Mouse (Mus musculus): Measurements from ENCODE around the gene Mblac1.
A peak's percentile ranks its signal among the peaks of the same experiment; 100 is the strongest.
"Not testable (repeated sequence)": the region's sequence is repeated elsewhere in the genome, so short reads cannot be mapped to it uniquely, and the experiment has no call there.

The Mblac1 gene

DNA sequence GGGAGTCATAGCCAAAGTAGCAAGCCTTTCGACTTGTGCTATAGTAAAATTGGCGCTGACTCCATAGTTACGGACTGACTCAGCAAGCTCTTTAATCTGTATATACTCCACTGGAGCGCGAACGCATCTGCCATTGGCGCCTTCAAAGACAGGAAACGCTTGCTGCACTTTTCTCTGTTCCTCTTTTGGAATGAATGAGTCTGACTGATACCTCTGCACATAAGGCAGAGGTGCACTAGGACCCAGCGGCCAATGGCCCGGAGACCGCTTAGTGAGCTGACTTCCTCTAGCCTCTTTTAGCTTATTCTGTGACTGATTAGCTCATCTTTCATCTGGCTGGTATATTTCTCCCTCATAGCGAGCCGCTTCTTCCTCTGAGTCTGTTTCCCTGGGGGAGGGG, 22.5 kb downstream of the Mblac1 start:
- not testable (repeated sequence) for DNase-seq (ENCODE audit: low spot score)

DNA sequence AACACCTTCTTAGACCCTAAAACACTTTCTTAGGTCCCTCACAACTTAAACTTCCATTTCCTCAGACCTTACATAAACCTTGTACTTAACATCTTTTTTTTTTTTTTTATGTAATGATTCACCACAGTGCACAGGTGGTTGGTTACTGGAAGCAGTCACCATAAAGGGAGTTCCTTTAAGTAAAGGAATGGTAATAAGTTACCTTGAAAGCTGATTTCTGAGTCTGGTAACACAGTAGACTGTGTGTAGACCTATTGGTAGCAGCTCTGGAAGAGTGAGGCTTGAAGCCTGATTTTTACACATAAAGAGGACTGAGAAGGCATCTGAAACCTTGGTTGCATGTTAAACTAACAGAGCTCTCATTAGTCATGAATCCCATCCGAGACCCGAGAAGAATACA, 25.8 kb downstream of the Mblac1 start:
- no peak for DNase-seq (ENCODE audit: low spot score)

DNA sequence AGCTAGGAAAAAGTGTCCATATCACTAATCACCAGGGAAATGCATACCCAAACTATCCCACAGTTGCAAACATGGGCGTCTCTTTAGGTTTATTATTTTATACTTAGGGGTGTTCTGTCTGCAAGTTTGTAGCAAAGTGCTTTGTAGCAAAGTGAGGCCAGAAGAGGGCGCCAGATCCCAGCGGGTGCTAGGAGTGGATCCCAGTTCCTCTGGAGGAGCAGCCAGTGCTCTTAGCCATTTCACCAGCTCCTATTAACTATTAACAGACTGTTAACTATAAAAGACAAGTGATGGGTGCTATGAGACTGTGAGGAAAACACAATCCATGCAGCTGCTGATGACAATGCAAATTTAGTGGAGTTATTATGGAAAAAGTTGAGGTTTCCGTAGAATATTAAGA, 28.0 kb downstream of the Mblac1 start:
- DNase-seq (ENCODE audit: low spot score): peak; percentile 79

DNA sequence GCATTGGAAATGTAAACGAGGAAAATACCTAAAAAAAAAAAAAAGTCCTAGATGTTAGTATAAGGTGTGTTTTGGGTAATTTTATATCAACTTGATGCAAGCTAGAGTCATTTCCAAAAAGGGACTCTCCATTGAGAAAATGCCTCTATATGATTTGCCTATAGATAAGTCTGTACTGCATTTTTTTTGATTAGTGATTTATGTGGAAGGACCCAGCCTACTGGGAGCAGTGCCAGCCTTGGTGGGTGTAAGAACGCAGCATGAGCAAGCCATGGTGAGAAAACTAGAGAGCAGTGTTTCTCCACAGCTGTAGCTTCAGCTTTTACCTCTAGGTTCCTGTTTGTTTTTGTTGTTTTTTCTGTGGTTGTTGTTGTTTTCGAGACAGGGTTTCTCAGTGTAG, 29.2 kb downstream of the Mblac1 start:
- no peak for DNase-seq (ENCODE audit: low spot score)

DNA sequence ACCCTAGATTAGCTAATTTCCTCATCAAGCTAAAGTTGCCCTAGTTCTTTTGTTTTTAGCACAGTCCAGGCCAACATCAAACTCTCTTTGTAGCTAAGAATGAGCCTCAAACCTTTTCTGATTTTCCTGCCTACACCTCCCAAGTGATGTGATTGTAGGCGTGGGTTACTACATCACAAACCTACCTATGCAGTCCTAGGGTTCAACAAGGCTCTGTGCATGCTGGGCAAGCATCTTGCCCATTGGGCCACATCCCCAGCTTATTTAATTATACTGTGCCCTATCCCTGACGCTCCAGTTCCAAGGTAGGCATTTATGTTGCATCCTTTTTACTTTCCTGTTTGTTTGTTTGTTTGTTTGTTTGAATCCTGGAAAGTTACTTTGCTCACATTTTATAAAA, 31.6 kb downstream of the Mblac1 start, which contains the start of gene Nxpe5:
Nxpe5 (plus strand) TSS at position 199 of the 400 bp plus-strand sequence.
- no peak for DNase-seq (ENCODE audit: low spot score)

DNA sequence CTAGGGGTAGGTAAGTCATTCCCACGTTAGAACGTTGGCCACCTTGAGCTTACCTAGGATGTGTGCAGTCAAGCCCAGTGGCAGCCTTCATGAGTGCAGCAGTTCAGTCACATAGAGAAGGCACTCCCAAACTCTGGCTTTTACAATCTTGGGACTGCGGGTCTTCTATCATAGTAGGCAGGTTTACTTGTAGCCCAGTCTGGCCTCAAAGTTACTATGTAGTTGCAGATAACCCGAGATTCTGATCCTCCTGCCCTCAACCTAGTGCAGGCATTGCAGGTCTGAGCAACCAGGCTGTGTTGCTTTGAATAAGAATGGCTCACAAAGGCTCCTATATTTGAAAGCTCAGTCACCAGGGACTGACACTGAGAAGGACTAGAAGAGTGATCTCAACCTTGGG, 32.4 kb downstream of the Mblac1 start:
- no peak for DNase-seq (ENCODE audit: low spot score)

DNA sequence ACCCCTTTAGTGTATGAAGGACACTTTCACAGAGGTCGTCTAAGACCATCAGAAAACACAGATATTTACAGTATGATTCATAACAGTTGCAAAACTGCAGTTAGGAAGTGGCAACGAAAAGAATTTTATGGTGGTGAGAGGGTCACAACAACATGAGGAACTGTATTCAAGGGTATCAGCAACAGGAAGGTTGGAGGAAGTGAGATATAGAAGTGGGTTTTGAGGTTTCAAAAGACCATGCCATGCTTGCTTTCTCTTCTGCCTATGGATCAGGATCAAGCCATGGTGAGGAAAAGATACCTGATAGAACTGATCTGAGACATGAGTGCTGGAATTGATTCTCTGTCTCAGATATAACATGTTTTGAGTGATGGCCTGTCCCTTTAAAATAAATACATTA, 33.3 kb downstream of the Mblac1 start:
- DNase-seq (ENCODE audit: low spot score): no peak

DNA sequence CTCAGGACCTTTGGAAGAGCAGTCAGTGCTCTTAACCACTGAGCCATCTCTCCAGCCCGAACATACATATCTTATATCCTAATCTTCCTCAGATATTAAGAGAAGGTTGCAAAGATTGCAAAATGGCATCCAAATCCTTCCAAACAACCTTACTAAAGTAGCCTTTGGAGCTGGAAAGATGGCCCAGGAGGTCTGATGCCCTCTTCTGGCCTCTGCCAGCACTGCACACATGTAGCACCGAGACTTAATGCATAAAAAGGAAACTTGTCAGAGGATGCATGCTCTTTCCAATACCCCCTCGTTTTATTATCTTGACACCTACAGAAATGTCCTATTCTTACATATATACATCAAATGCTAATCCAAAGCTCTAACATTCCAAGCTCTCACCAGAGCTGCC, 33.9 kb downstream of the Mblac1 start:
- DNase-seq (ENCODE audit: low spot score): no peak

DNA sequence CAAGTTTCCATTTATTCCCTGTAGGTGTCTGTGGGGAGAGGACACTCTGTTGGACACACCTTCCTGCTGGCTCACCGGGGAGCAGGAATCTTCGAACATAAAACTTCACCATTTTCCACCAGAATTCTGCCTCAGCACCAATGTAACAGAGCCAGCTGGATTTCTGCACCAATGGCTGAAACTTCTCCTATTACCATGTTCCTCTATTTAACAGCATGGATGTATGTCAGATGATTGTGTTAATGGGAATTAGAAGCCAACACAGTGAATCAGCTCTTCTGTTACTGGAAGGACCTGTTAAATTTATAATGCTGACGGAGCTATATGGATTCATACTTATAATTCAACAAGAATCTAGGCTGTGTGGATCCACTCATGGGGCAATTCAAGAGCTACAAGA, 35.4 kb downstream of the Mblac1 start:
- DNase-seq (ENCODE audit: low spot score): no peak

DNA sequence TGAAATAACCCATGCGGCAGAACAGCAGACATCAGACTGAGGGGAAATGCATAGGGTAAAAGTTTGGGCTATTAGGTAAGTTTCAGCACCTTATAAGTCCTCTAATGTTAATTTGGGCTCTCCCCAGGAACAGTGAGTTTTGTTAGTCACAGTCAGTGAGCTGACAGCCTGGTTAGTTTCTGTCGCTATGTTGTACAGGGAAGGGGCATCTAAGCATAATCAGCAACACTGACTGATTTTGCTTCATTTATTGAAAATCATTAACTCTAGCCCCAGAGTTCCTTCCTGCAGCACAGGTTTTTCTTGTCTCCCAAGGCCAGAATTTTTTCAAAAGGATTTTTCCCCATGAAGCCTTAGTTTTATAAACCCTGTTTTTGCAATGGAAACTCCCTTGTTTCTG, 39.7 kb downstream of the Mblac1 start:
- DNase-seq (ENCODE audit: low spot score): no peak

DNA sequence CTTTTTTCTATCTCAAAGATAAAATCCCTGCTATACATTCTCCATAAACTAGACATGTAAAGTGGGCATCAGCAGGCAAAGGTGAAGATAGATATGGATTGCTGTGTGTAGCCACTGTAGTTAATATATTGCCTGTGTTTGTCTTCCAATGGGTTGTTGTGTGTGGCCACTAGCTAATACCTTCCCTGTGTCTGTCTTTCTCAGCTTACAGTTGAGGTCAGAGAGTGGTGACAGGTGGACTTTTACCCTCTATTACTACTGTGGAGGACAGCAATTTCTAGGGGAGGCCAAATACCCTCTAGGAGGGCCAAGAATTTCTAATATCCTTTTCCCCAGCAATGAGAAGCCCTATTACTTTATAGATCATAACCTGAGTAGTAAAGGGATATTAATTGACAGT, 40.1 kb downstream of the Mblac1 start:
- DNase-seq (ENCODE audit: low spot score): no peak

DNA sequence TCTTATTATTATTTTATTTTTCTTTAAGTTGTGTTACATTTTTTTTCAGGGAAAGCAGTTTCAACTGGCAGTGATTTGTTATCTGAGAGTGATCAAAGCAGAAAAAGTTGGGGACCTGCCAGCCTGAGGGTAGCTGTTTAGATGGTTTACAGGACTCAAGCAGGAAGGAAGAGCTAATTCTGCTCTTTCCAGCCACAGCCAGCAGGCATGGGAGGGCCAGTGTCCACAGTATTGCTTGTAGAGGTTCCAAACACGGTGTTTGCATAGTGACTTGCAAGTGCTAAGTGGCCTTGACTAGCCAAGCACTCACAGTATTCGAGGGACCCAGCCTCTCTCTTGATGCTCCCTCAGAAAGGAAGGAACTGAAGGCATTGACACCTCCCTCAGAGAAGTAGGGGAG, 47.4 kb downstream of the Mblac1 start:
- DNase-seq (ENCODE audit: low spot score): no peak

Data from layer of hippocampus, adult 9-10 months (tissue).